Mouse (Mus musculus): ENCODE data around the gene Tmem174. TPM values are rescaled to one million over a fixed set of nuclear protein-coding genes. Genes with fewer than 3 reads are reported as not detected.
A peak's percentile ranks its signal among the peaks of the same experiment; 100 is the strongest.

Tmem174 gene
- polyA plus RNA-seq, 1 experiment from 2014 or later, result not detected

GRCm38 (mm10) chr13:98622881-98623549, 14.2 kb downstream of the Tmem174 start:
- no peaks in the 10 kb centered on the region for H3K9me3 ChIP-seq (replicated peaks)
- H3K27me3 ChIP-seq (ENCODE audit: low read depth, poor library complexity, severe bottlenecking), result peaks cover 26% of the 10 kb centered on the region; the same call in 1 of the 2 replicates
- no peaks in the 10 kb centered on the region for H3K36me3 ChIP-seq
- no peak for DNase-seq (ENCODE audit: low spot score)
- H3K27ac ChIP-seq, result no peak overlapping the region
- WGBS, result 70% methylated on average over 8 of the region's 8 CpGs
- H3K4me3 ChIP-seq, result no peak overlapping the region
- H3K4me1 ChIP-seq, result peaks cover 3% of the 10 kb centered on the region; the same call in 1 of the 2 replicates

GRCm38 (mm10) chr13:98617429-98618067, 19.7 kb downstream of the Tmem174 start:
- WGBS, result 81% methylated on average over 17 of the region's 17 CpGs
- no peak overlapping the region for H3K4me3 ChIP-seq
- H3K9me3 ChIP-seq (replicated peaks), result peaks cover 5% of the 10 kb centered on the region; the same call in 1 of the 2 replicates
- H3K27ac ChIP-seq, result no peak overlapping the region
- peaks cover 12% of the 10 kb centered on the region for H3K27me3 ChIP-seq (ENCODE audit: low read depth, poor library complexity, severe bottlenecking)
- peaks cover 10% of the 10 kb centered on the region; the same call in 1 of the 2 replicates for H3K4me1 ChIP-seq
- no peak for DNase-seq (ENCODE audit: low spot score)
- H3K36me3 ChIP-seq, result no peaks in the 10 kb centered on the region

GRCm38 (mm10) chr13:98607885-98608477, 29.2 kb downstream of the Tmem174 start:
- no peak overlapping the region for H3K27ac ChIP-seq
- no peaks in the 10 kb centered on the region for H3K36me3 ChIP-seq
- no peak for DNase-seq (ENCODE audit: low spot score)
- H3K27me3 ChIP-seq (ENCODE audit: low read depth, poor library complexity, severe bottlenecking), result 0 out of 2 replicates have a peak, but pooled peaks cover 4% of the 10 kb centered on the region
- 0 out of 2 replicates have a peak, but pooled peaks cover 1% of the 10 kb centered on the region for H3K9me3 ChIP-seq (replicated peaks)
- H3K4me3 ChIP-seq, result no peak overlapping the region
- WGBS, result 38% methylated on average over 9 of the region's 9 CpGs
- H3K4me1 ChIP-seq, result peaks cover 18% of the 10 kb centered on the region

GRCm38 (mm10) chr13:98603799-98604198, 33.4 kb downstream of the Tmem174 start:
- 87% methylated on average over 11 of the region's 11 CpGs for WGBS

GRCm38 (mm10) chr13:98596746-98597145, 40.5 kb downstream of the Tmem174 start:
- peaks cover 34% of the 10 kb centered on the region for H3K27me3 ChIP-seq (ENCODE audit: low read depth, poor library complexity, severe bottlenecking)
- 85% methylated on average over 4 of the region's 4 CpGs for WGBS
- no peak overlapping the region for H3K4me3 ChIP-seq
- peaks cover 8% of the 10 kb centered on the region for H3K4me1 ChIP-seq
- H3K27ac ChIP-seq, result no peak overlapping the region
- no peak for DNase-seq (ENCODE audit: low spot score)
- H3K36me3 ChIP-seq, result no peaks in the 10 kb centered on the region
- H3K9me3 ChIP-seq (replicated peaks), result no peaks in the 10 kb centered on the region

More at GRCm38 (mm10) chr13:98603799-98604198, 33.4 kb downstream of the Tmem174 start:
- Histone ChIP-seq H3K27me3 (ENCODE audit: low read depth, poor library complexity, severe bottlenecking) (peaks cover 17% of the 10 kb centered on the region; the same call in 1 of the 2 replicates), H3K4me3 (no peak overlapping the region), H3K9me3 (replicated peaks) (no peaks in the 10 kb centered on the region), H3K4me1 (peaks cover 24% of the 10 kb centered on the region), H3K27ac (no peak overlapping the region), H3K36me3 (no peaks in the 10 kb centered on the region)
- DNase-seq (ENCODE audit: low spot score), result no peak

- Histone ChIP-seq H3K27me3 (ENCODE audit: low read depth, poor library complexity, severe bottlenecking) (peaks cover 27% of the 10 kb centered on the region), H3K9me3 (replicated peaks) (no peaks in the 10 kb centered on the region), H3K4me1 (peaks cover 23% of the 10 kb centered on the region), H3K4me3 (no peak overlapping the region), H3K27ac (no peak overlapping the region), H3K36me3 (no peaks in the 10 kb centered on the region)
- DNase-seq (ENCODE audit: low spot score), result no peak
- WGBS, result 76% methylated on average over 10 of the region's 10 CpGs
Measured at GRCm38 (mm10) chr13:98594726-98595141, 42.5 kb downstream of the Tmem174 start.

- Histone ChIP-seq H3K4me1 (peaks cover 30% of the 10 kb centered on the region), H3K9me3 (replicated peaks) (no peaks in the 10 kb centered on the region), H3K27me3 (ENCODE audit: low read depth, poor library complexity, severe bottlenecking) (peaks cover 28% of the 10 kb centered on the region), H3K4me3 (no peak overlapping the region), H3K27ac (no peak overlapping the region), H3K36me3 (no peaks in the 10 kb centered on the region)
- DNase-seq (ENCODE audit: low spot score), result no peak
- 64% methylated on average over 11 of the region's 11 CpGs for WGBS
Measured at GRCm38 (mm10) chr13:98593938-98594539, 43.2 kb downstream of the Tmem174 start.

- Histone ChIP-seq H3K36me3 (no peaks in the 10 kb centered on the region), H3K4me1 (peaks cover 49% of the 10 kb centered on the region), H3K27me3 (ENCODE audit: low read depth, poor library complexity, severe bottlenecking) (peaks cover 49% of the 10 kb centered on the region), H3K9me3 (replicated peaks) (no peaks in the 10 kb centered on the region), H3K27ac (no peak overlapping the region), H3K4me3 (no peak overlapping the region)
- WGBS, result 57% methylated on average over 6 of the region's 6 CpGs
- peak; percentile 34 for DNase-seq (ENCODE audit: low spot score)
Measured at GRCm38 (mm10) chr13:98591406-98591805, 45.8 kb downstream of the Tmem174 start.

- H3K4me1 ChIP-seq, result peaks cover 50% of the 10 kb centered on the region
- DNase-seq (ENCODE audit: low spot score), result no peak
- no peaks in the 10 kb centered on the region for H3K9me3 ChIP-seq (replicated peaks)
- H3K27me3 ChIP-seq (ENCODE audit: low read depth, poor library complexity, severe bottlenecking), result peaks cover 55% of the 10 kb centered on the region
- 64% methylated on average over 6 of the region's 6 CpGs for WGBS
- H3K36me3 ChIP-seq, result no peaks in the 10 kb centered on the region
- H3K27ac ChIP-seq, result no peak overlapping the region
- no peak overlapping the region for H3K4me3 ChIP-seq
Measured at GRCm38 (mm10) chr13:98590693-98591389, 46.4 kb downstream of the Tmem174 start.

GRCm38 (mm10) chr13:98589572-98589971, 47.6 kb downstream of the Tmem174 start:
- Histone ChIP-seq H3K27me3 (ENCODE audit: low read depth, poor library complexity, severe bottlenecking) (peaks cover 68% of the 10 kb centered on the region), H3K4me1 (peaks cover 62% of the 10 kb centered on the region), H3K27ac (no peak overlapping the region), H3K9me3 (replicated peaks) (no peaks in the 10 kb centered on the region), H3K4me3 (peak overlapping the region; percentile 58), H3K36me3 (no peaks in the 10 kb centered on the region)
- no peak for DNase-seq (ENCODE audit: low spot score)
- 38% methylated on average over 9 of the region's 9 CpGs for WGBS

- Histone ChIP-seq H3K27ac (peak overlapping the region; percentile 64), H3K4me1 (peaks cover 62% of the 10 kb centered on the region)
- peak; percentile 95 for DNase-seq (ENCODE audit: low spot score)
Measured at GRCm38 (mm10) chr13:98588951-98589501, 48.2 kb downstream of the Tmem174 start.

GRCm38 (mm10) chr13:98588480-98588879, 48.7 kb downstream of the Tmem174 start:
- DNase-seq (ENCODE audit: low spot score), result no peak
- peak overlapping the region; percentile 64 for H3K27ac ChIP-seq
- under 1% methylated on average over 12 of the region's 12 CpGs for WGBS
- no peaks in the 10 kb centered on the region for H3K9me3 ChIP-seq (replicated peaks)
- H3K36me3 ChIP-seq, result no peaks in the 10 kb centered on the region
- peak overlapping the region; percentile 58 for H3K4me3 ChIP-seq
- H3K27me3 ChIP-seq (ENCODE audit: low read depth, poor library complexity, severe bottlenecking), result peaks cover 78% of the 10 kb centered on the region
- peaks cover 62% of the 10 kb centered on the region for H3K4me1 ChIP-seq

More at GRCm38 (mm10) chr13:98588951-98589501, 48.2 kb downstream of the Tmem174 start:
- H3K4me3 ChIP-seq, result peak overlapping the region; percentile 58
- H3K9me3 ChIP-seq (replicated peaks), result no peaks in the 10 kb centered on the region
- WGBS, result 2% methylated on average over 35 of the region's 35 CpGs
- H3K36me3 ChIP-seq, result no peaks in the 10 kb centered on the region
- peaks cover 73% of the 10 kb centered on the region for H3K27me3 ChIP-seq (ENCODE audit: low read depth, poor library complexity, severe bottlenecking)
